Mouse (Mus musculus) lung, adult 2 months (tissue): ENCODE measurements at regions not wholly inside any gene's neighbourhood (a gene's known extent, or its start where the extent isn't known, plus 50 kb on each side); places are given as distances from the start of the nearest gene placed in this dataset.

ENCODE experiments used
- CTCF ChIP-seq: fragments of 200-500 bp; IDR thresholded peaks from 2 replicates; pipeline ENCODE4 v1.5.1; 2011; ENCODE audit warnings: mild to moderate bottlenecking, low read length, control low read depth; ENCODE audit not compliant: insufficient read depth
- POLR2A ChIP-seq: fragments of 200-500 bp; IDR thresholded peaks from 2 replicates; pipeline ENCODE4 v1.6.1; 2011; ENCODE audit warnings: low read depth, mild to moderate bottlenecking, control low read depth, low read length, borderline replicate concordance; ENCODE audit errors: extremely low read depth

DNA sequence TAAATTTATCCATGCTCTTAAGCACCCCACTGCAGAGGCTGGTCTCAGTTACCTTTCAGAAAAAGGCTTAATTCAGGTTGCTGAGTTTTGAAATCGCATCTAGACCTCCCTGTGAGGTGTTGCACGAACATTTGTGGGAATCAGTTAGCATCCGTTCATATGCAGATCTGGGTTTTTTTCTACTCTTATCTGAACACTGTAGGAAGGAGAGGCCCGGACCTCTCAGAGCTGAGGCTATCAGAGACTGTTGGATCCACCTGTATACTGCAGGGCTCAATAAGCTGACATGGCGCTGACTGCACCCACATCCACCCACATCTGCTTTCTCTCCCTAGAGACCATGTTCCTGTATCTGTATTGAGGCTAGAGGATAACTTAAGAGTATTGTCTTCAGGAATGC is 1240.4 kb upstream of the A1bg start:
- no peak for TF ChIP-seq POLR2A
- no peak for TF ChIP-seq CTCF
